Mouse (Mus musculus) olfactory bulb, adult 2 months (tissue): Measurements from ENCODE around the gene Htr2a. TPM values are rescaled to one million over a fixed set of nuclear protein-coding genes. Genes with fewer than 3 reads are reported as not detected.

Experiments
- H3K27ac ChIP-seq: fragments of 200-500 bp; 2 replicates; pipeline ENCODE4 v1.5.1; 2012; ENCODE audit warnings: low read depth, low read length; ENCODE audit not compliant: insufficient read depth
- H3K4me1 ChIP-seq: fragments of 200-500 bp; 2 replicates; pipeline ENCODE4 v1.6.1; 2012; ENCODE audit warnings: low read length; ENCODE audit not compliant: control insufficient read depth, insufficient read depth
- H3K4me3 ChIP-seq: fragments of 200-500 bp; 2 replicates; pipeline ENCODE4 v1.5.1; 2012; ENCODE audit warnings: mild to moderate bottlenecking, low read depth, low read length, moderate library complexity; ENCODE audit not compliant: insufficient read depth
- CTCF ChIP-seq: fragments of 200-500 bp; IDR thresholded peaks from 2 replicates; pipeline ENCODE4 v1.5.1; 2012; ENCODE audit warnings: low read depth, mild to moderate bottlenecking, low read length, moderate library complexity; ENCODE audit not compliant: insufficient read depth
- POLR2A ChIP-seq: fragments of 200-500 bp; IDR thresholded peaks from 2 replicates; pipeline ENCODE4 v1.6.1; 2012; ENCODE audit warnings: mild to moderate bottlenecking, low read depth, low read length, moderate library complexity; ENCODE audit not compliant: insufficient read depth
- WGBS: fragments of 180-500 bp; shearing (Covaris S2); methylation state at CpG from one replicate; pipeline ENCODE4 v1.1.7; 2018; 5-methylcytosine and 5-hydroxymethylcytosine counted together
- polyA plus RNA-seq: library from polyadenylated mRNA; stranded (reverse); fragments of >200 nt; gene quantifications from 2 replicates; pipeline ENCODE4 v1.2.4, GENCODE M21; 2012; ENCODE audit warnings: low replicate concordance; ENCODE audit not compliant: missing spikeins, insufficient read depth, insufficient read length

Htr2a gene
- polyA plus RNA-seq, 1 experiment: not detected

GRCm38 (mm10) chr14:74646107-74646793, 5.6 kb downstream of the Htr2a start:
- Histone ChIP-seq H3K27ac (no peak overlapping the region), H3K4me3 (no peak overlapping the region), H3K4me1 (peaks cover 7% of the 10 kb centered on the region; the same call in 1 of the 2 replicates)
- WGBS: 62% methylated on average over 11 of the region's 11 CpGs
- TF ChIP-seq POLR2A: no peak
- no peak for TF ChIP-seq CTCF

- TF ChIP-seq CTCF: no peak
- no peak for TF ChIP-seq POLR2A
- no peak overlapping the region for H3K4me3 ChIP-seq
- no peak overlapping the region for H3K27ac ChIP-seq
- peaks cover 8% of the 10 kb centered on the region; the same call in 1 of the 2 replicates for H3K4me1 ChIP-seq
- WGBS: 87% methylated on average over 6 of the region's 6 CpGs
Measured at GRCm38 (mm10) chr14:74650001-74650400, 9.4 kb downstream of the Htr2a start.

GRCm38 (mm10) chr14:74651678-74652077, 11.0 kb downstream of the Htr2a start:
- WGBS: 82% methylated on average over 4 of the region's 4 CpGs
- no peak for TF ChIP-seq CTCF
- TF ChIP-seq POLR2A: no peak
- Histone ChIP-seq H3K4me1 (peaks cover 6% of the 10 kb centered on the region; the same call in 1 of the 2 replicates), H3K27ac (no peak overlapping the region), H3K4me3 (no peak overlapping the region)

GRCm38 (mm10) chr14:74657227-74657626, 16.6 kb downstream of the Htr2a start:
- H3K4me3 ChIP-seq: no peak overlapping the region
- H3K4me1 ChIP-seq: peaks cover 4% of the 10 kb centered on the region; the same call in 1 of the 2 replicates
- WGBS: 86% methylated on average over 7 of the region's 7 CpGs
- no peak overlapping the region for H3K27ac ChIP-seq
- TF ChIP-seq CTCF (no peak), POLR2A (no peak)

GRCm38 (mm10) chr14:74659411-74659841, 18.8 kb downstream of the Htr2a start:
- peaks cover 3% of the 10 kb centered on the region; the same call in 1 of the 2 replicates for H3K4me1 ChIP-seq
- WGBS: 64% methylated on average over 8 of the region's 8 CpGs
- no peak overlapping the region for H3K4me3 ChIP-seq
- TF ChIP-seq CTCF (no peak), POLR2A (no peak)
- no peak overlapping the region for H3K27ac ChIP-seq

GRCm38 (mm10) chr14:74672137-74673019, 31.7 kb downstream of the Htr2a start:
- Histone ChIP-seq H3K27ac (no peak overlapping the region), H3K4me3 (no peak overlapping the region), H3K4me1 (no peaks in the 10 kb centered on the region)
- TF ChIP-seq CTCF: no peak
- TF ChIP-seq POLR2A: no peak
- WGBS: 84% methylated on average over 10 of the region's 10 CpGs

- no peak overlapping the region for H3K27ac ChIP-seq
- no peak for TF ChIP-seq POLR2A
- no peak for TF ChIP-seq CTCF
- WGBS: 93% methylated on average over 3 of the region's 3 CpGs
Measured at GRCm38 (mm10) chr14:74673020-74673350, 32.3 kb downstream of the Htr2a start.

GRCm38 (mm10) chr14:74673584-74673983, 32.9 kb downstream of the Htr2a start:
- H3K4me3 ChIP-seq: no peak overlapping the region
- TF ChIP-seq CTCF (no peak), POLR2A (no peak)
- H3K27ac ChIP-seq: no peak overlapping the region
- H3K4me1 ChIP-seq: no peaks in the 10 kb centered on the region
- 47% methylated on average over 3 of the region's 3 CpGs for WGBS

More at GRCm38 (mm10) chr14:74673020-74673350, 32.3 kb downstream of the Htr2a start:
- H3K4me3 ChIP-seq: no peak overlapping the region
- no peaks in the 10 kb centered on the region for H3K4me1 ChIP-seq

- TF ChIP-seq POLR2A (no peak), CTCF (no peak)
- no peak overlapping the region for H3K4me3 ChIP-seq
- H3K27ac ChIP-seq: no peak overlapping the region
- 0 out of 2 replicates have a peak, but pooled peaks cover 3% of the 10 kb centered on the region for H3K4me1 ChIP-seq
- WGBS: 87% methylated on average over 5 of the region's 5 CpGs
Measured at GRCm38 (mm10) chr14:74679841-74680240, 39.2 kb downstream of the Htr2a start.
